Mouse (Mus musculus): ENCODE results near the gene Znfx1. TPM values are rescaled to one million over a fixed set of nuclear protein-coding genes. Genes with fewer than 3 reads are reported as not detected.

Gene Znfx1
- total RNA-seq, 2 experiments from 2014 or later: 17.9 to 18.6 TPM

GRCm38 (mm10) chr2:167074587-167074986, 11.8 kb upstream of the Znfx1 start:
- no peak for DNase-seq (ENCODE audit: low spot score in 2 of 2)

- DNase-seq (ENCODE audit: low spot score in 2 of 2): peak; percentile 95 to 97
These were observed 9.1 kb upstream of the Znfx1 start for GRCm38 (mm10) chr2:167071641-167072601.

GRCm38 (mm10) chr2:167071266-167071640, 8.4 kb upstream of the Znfx1 start:
- DNase-seq (ENCODE audit: low spot score in 2 of 2): no peak

GRCm38 (mm10) chr2:167070341-167070740, 7.5 kb upstream of the Znfx1 start:
- DNase-seq (ENCODE audit: low spot score in 2 of 2): no peak

DNA sequence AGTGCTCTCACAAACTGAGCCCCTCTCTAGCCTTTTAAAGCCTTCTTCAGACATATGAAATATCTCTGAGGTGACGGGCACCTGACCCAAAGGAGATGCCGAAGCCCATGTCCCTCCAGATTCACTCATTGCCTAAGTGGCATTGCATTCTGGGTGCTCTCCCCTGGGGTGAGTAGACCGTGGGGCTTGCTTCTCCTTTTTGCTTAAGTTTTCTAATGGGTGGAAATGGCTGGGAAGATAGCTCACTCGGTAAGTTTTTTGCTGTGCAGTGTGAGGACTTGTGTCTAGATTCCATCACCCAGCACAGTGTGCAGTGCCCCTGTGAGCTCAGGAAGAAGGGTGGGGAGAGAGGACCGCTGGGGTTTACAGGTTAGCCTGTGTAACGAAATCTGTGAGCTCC, 4.8 kb upstream of the Znfx1 start:
- DNase-seq (ENCODE audit: low spot score in 2 of 2): no peak

- DNase-seq (ENCODE audit: low spot score in 2 of 2): no peak
These were observed 4.0 kb upstream of the Znfx1 start for GRCm38 (mm10) chr2:167066528-167067516.

GRCm38 (mm10) chr2:167066031-167066430, 3.2 kb upstream of the Znfx1 start:
- DNase-seq (ENCODE audit: low spot score in 2 of 2): no peak

GRCm38 (mm10) chr2:167064601-167065295, 1.9 kb upstream of the Znfx1 start:
- no peak for DNase-seq (ENCODE audit: low spot score in 2 of 2)

DNA sequence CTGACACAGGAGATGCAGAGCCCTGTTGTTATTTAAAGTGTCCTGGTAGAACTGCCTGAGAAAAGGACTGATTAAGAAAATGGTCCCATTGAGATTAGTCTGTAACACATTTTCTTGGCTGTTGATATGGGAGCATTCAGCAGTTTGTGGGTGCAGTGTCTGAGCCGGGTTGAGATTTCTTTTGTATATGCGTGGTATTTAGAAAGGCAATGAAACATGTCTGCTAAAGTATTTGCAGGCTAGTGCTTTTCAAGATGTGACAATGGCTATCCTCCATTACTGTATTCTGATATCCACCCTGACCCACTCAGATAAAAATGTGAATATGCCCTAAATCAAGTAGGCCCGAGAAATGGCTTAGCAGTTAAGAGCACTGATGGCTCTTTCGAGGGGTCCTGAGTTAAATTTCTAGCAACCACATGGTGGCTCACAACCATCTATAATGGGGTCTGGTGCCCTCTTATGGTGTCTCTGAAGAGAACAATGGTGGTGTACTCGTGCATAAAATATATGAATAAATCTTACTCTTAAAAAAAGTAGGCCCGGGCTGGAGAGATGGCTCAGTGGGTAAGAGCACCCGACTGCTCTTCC, 1.2 kb upstream of the Znfx1 start:
- DNase-seq (ENCODE audit: low spot score in 2 of 2): no peak

DNA sequence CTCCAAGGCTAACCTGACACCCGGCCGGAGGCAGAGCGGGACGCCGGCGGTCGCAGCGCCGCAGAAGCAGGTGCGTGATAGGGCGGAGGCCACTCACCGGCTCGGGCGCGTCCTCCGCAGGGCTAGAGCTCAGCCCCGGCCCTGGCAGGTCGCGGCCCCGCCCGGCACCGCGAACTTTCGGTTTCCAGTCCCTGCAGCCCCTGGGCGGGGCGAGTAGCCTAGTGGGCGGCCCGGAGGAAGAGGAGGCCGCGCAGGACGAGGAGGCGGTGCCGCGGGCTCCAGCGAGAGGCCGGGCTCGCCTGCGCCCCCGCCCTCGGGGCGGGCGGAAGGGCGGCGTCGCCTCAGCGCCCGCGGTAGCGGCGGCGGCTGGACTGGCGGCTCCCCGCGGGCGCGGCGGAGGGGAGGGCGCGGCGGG, 311 bp downstream of the Znfx1 start:
- peak; percentile 91 to 93 for DNase-seq (ENCODE audit: low spot score in 2 of 2)

- DNase-seq (ENCODE audit: low spot score in 2 of 2): no peak
These were observed 1.3 kb downstream of the Znfx1 start for GRCm38 (mm10) chr2:167061381-167062034.

DNA sequence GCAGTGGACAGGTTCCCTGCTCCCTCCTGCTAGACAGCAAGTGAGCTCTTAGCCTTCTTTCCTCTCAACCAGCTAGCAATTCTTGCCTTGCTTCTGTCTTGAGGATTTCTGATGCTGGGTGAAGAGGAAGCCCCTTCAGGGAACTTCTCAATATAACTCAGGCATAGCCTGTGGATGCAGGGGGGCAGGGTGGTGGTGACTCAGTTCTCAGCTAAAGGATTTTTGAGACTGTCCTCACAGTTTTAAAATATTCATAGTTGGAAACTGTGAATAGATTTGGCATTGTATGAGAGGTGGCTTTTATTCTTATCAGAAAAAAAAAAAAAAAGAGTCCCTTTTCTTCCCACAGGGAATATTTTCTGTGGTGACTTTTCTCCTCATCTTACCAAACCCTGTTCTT, 2.1 kb downstream of the Znfx1 start:
- DNase-seq (ENCODE audit: low spot score in 2 of 2): no peak

- no peak for DNase-seq (ENCODE audit: low spot score in 2 of 2)
These were observed 2.5 kb downstream of the Znfx1 start for GRCm38 (mm10) chr2:167060360-167060759.

DNA sequence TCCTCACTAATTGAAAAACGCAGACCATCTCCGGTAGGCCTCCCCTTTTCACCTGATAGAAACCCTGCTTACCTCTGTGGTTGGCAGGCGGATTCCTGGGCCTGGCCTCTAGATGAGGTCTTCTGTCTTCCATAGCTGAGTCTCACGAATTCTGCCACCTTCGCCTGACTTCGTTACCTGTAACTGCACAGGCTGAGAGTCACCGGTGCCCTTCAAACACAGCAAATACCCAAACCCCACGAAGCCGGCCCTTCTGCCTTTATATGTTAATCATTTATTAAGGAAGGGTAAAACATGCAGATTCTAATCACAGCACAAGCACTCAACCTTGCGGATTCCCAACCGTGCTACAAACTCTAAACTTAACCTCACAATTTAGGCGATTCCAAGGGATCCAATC, 2.9 kb downstream of the Znfx1 start:
- DNase-seq (ENCODE audit: low spot score in 2 of 2): no peak

DNA sequence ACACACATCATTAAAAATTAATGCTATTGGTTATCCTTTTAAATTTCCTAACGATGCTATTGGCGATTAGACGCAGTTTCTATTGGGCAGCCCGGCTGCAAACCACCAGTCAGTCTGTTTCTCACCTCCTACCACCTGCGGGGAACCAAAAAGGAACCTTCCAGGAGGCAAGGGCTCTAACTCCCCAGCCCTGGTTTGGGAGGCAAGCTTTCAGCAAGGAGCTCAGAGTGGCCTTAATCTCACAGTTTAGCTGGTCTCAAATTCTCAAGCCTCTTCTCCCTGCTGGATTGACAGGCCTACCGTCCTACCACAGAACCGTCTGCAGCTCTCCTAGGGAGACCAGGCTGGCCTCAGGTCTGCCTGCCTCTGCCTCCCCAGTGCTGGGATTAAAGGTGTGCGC, 3.3 kb downstream of the Znfx1 start:
- no peak for DNase-seq (ENCODE audit: low spot score in 2 of 2)

DNA sequence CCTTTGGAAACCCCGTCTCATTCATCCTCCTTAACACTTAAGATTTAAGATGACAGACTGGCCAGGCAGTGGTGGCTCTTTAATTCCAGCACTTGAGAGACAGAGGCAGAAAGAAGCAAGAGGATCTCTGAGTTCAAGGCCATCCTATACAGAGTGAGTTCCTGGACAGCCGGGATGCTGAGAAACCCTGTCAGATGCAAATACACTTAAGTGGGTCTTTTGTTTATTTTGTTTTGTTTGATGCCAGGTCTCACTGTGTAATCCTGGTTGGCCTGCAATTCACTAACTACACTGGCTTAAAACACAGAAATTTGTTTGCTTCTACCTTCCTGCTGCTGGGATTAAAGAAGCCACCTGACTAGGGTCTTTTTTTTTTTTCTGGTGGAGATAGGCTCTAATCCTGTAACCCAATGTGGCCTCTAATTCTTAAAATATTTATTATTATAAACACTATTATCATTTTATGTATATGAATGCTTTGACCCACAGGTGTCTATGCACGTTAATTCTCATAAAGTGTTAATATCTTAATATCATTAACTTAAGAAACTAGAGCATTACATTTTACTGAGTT, 3.9 kb downstream of the Znfx1 start:
- DNase-seq (ENCODE audit: low spot score in 2 of 2): no peak

- DNase-seq (ENCODE audit: low spot score in 2 of 2): no peak
These were observed 4.6 kb downstream of the Znfx1 start for GRCm38 (mm10) chr2:167058201-167058600.

DNA sequence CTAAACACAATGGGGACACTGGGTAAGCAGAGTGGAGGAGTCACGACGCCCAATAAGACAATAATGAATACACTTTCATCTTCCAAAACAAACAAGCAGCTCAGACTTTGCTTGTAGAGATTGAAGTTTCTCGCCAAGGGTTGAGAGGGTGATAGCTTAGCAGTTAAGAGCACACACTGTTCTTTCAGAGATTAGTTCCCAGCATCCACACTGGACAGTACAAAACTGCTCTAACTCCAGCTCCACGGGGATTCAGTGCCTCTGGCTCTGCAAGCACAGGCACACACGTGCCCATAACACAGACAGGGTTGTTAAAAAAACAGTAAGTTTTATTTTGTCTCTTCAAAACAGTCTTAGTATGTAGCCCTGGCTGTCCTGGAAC, 5.9 kb downstream of the Znfx1 start:
- DNase-seq (ENCODE audit: low spot score in 2 of 2): no peak

DNA sequence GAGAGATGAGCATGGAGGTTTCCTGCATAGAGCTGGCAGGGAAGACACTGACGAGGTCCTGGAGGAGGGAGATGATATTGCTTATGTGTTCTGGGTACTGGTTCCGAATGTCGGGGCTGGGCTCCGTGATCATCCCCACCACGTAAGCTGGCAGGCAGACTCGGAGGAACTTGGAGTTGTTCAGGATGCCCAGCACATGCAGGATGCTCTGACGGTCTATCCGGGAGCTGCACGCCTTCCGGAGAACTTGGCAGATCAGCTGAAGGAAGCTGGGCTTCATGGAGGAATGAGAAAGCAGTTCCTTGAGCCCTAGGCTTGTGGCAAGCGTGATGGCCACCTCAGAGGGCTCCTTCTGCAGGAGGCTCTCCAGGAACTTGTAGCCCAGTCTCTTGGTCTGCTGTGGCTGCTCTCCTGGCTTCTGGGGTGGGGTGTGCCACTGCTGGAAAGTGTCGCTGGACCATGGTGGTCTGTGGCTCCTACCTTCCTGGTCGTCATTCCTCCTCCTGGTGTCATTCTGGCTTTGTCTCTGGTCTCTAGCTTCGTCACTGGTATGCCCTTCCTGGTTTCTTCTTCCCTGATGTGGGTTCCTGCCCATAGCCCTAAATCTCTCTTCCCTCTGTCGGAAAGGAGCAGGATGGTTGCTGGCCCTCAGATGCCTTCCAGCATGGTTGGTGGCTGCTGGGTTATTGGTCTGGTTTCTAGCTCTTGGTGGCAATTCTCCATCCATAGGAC, 6.4 kb downstream of the Znfx1 start:
- DNase-seq (ENCODE audit: low spot score in 2 of 2): no peak

Measured in gastrocnemius, postnatal 4 days (tissue).